Mouse (Mus musculus) kidney, adult 18-20 months (tissue): ENCODE measurements at regions not wholly inside any gene's neighbourhood (a gene's known extent, or its start where the extent isn't known, plus 50 kb on each side); places are given as distances from the start of the nearest gene placed in this dataset.

Experiments used
- DNase-seq: peaks from one replicate; pipeline ENCODE4 v3.0.0; 2021

DNA sequence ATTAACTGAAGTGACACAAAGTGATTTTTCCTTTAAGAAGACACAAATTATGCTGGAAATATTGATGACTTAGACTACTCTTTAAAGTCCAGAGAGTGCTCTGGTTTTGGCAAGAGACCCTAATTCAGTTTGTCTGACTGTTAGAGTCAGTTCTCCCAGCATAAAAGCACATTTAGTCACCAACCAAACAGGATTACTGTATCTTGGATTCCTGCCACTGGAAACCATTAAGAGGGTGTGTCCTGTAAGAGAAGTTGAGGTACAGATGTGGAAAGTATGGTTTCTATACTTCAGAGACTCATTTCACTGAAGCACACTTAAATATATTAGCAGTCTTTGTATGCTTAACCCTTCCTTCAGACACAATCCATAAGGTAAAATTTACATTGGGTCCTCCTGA, 745.3 kb downstream of the Hdgfl1 start:
- DNase-seq: no peak

DNA sequence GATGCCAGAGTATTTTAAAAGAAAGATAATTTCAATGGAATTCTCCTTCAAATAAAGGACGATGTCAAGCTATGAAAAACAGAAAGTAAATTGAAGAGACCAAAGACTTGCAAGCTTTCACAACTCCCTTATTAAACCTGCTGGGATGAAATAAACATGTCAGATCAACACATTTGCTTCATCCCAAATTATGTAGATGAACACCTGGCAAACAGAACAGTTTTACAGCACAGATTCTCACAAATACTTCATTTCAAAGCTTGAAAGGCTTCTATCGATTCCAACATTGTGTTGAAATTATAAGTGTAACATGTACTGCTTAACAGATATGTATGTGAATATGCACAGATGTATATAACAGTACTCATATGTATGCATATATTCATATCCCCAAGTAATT, 749.5 kb downstream of the Hdgfl1 start:
- no peak for DNase-seq

- DNase-seq: no peak
Measured at GRCm38 (mm10) chr13:26009131-26009530, 738.8 kb upstream of the Nrsn1 start.

GRCm38 (mm10) chr13:26004768-26005560, 734.7 kb upstream of the Nrsn1 start:
- no peak for DNase-seq

DNA sequence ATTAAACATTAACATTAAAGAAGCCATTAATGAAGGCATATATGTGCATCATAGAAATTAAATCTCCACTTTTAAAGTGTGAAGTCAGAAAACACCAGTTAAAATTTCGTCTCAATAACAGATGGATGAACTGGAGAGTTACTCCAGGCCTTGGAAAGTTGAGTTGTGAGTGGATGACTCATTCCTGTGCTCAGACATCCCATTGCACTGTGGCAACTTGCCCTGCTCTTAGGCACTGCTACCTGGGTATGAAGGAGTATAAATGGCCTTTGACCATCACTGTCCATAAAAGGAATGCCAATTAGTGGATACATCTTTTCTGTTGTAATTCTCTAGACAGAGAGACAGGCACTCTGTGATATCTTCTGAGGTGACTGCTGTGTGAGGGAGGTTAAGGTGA, 723.2 kb upstream of the Nrsn1 start:
- no peak for DNase-seq

- DNase-seq: no peak
Measured at GRCm38 (mm10) chr13:25989067-25989756, 718.9 kb upstream of the Nrsn1 start.

DNA sequence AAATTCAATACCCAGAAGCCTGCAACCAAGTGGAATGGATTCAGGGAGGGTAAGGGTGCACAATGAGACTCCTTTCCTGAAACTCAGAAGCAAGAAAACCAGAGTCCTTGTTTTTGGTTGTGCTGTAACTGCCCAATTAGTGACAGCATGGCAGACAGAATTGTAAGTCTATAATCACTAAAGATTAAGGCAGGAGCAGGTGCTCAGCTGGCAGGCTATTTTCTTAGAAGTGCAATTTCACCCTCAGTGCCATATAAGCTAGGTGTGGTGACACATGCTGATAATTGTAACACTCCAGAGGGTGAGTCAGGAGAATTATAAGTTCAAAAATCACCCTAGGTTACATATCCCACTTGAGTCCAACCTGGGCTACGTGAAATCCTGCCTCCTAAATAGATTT, 714.2 kb upstream of the Nrsn1 start:
- DNase-seq: no peak

GRCm38 (mm10) chr13:25983659-25984058, 713.4 kb upstream of the Nrsn1 start:
- no peak for DNase-seq

DNA sequence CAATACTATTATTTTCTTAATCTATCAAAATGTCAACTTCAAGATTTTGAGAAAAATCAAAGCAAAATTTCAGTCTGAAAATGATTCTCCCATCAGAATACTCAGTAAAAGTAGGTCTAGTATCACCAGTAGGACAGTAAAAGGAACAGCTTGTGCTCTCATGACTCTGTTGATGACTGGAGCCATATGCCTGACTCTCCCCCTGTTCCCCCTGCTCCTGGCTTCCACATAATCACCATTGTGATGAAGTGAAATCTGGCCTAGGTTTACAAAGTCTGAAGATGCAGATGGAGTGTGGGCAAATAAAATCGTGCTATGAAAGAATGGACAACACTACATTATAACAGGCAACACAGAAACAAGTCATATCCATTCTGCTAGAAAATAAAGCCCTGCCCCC, 708.3 kb upstream of the Nrsn1 start:
- no peak for DNase-seq

- DNase-seq: no peak
Measured at GRCm38 (mm10) chr13:25958592-25958991, 688.3 kb upstream of the Nrsn1 start.

- DNase-seq: no peak
Measured at GRCm38 (mm10) chr13:25958153-25958466, 687.8 kb upstream of the Nrsn1 start.

GRCm38 (mm10) chr13:25957451-25958152, 687.3 kb upstream of the Nrsn1 start:
- no peak for DNase-seq

DNA sequence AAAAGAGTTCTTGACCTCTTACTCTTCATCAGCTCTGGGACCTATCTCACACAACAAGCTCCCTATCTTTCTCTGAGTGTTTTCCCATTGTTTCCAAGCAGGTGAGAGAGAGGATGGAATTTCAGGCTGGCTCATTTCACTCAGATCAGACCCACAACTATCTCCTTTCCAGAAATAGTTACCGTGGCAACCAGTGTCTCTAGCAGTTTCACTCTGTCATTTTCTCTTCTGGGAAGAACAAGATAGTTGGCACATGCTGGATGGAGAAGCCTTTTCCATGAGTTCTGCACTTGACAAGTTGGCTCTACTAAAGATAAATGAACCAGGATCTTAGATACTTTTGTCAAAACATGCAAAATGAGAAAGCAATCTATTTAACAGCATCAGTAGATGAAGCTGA, 667.3 kb upstream of the Nrsn1 start:
- DNase-seq: no peak

- no peak for DNase-seq
Measured at GRCm38 (mm10) chr13:25933783-25934182, 663.5 kb upstream of the Nrsn1 start.

DNA sequence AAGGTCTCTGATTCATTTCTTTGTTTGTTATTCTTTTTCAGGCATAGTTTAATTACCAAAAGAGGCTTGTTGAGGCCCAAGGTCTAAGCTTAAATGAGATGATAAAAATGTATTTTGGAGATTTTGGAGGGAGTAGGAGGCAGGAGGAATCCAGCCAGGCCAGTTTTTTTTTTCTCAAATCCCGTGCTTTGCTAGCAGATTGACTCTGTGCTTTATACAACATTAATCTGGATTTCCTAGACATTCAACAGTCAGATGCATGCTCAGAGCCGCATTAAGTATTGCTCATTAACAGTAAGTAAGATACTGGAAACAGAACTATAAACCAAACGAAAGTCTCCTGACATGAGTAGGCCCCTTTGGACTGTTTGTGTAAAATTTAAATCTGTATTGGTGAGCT, 662.9 kb upstream of the Nrsn1 start:
- DNase-seq: no peak

- DNase-seq: peak; percentile 4
Measured at GRCm38 (mm10) chr13:25932810-25933209, 662.5 kb upstream of the Nrsn1 start.

GRCm38 (mm10) chr13:25932365-25932764, 662.1 kb upstream of the Nrsn1 start:
- no peak for DNase-seq

- no peak for DNase-seq
Measured at GRCm38 (mm10) chr13:25925685-25926084, 655.4 kb upstream of the Nrsn1 start.

DNA sequence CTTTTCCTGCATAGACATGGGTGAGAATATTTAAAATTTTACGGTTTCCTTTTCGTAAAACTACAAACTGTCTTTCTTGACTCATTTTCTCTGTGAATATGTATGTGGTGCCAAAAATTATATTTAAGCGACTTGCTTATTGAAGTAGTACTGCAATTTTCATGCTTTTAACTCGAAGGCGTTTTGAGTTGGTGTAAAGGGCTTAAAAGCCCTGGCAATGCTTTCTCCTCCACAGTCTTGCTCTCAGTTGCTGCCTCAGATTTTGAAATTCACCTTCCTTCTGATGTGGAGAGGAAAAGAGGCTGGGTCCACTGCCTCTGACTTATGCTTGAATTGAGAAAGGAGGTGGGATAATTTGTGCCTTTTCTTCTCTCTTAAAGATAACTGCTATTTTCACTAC, 629.6 kb upstream of the Nrsn1 start:
- DNase-seq: no peak

DNA sequence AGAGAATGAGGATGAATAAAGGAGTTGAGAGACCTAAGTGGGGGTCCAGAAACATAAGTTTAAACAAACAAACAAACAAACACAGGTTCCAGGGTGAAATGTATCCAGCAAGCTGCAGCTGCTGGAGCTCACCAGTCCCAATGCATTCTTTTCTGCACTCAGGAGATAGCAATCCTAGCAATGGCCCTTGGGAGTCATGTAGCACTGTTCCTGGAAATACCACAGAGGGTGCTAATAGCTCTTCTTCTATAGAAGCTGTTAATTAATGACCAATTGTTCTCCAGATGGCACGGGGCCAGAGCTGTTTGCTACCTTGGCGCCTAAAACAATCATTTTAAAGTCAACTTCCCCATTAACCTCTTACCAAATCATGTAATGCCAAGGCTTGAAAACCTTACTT, 622.8 kb upstream of the Nrsn1 start:
- no peak for DNase-seq

DNA sequence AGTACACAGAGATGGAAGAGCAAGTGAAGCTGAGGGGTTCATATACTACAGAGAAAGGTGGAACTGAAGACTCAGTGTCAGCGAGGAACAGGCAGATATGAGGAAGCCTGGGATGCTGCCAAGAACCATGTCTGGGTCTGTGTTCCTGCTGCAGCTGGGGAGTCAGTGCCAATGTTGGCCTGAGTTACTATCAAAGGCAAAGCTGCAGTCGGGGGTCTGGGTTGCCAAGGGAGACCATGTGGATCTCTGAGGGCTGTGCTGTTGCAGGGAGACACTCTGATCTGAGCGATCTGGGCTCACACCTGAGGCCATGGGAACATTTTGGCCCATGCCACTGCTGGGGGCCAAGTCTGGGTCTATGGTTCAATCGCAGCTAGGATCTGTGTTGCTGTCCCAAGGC, 612.5 kb upstream of the Nrsn1 start:
- DNase-seq: no peak

- no peak for DNase-seq
Measured at GRCm38 (mm10) chr13:25868923-25869322, 598.6 kb upstream of the Nrsn1 start.

DNA sequence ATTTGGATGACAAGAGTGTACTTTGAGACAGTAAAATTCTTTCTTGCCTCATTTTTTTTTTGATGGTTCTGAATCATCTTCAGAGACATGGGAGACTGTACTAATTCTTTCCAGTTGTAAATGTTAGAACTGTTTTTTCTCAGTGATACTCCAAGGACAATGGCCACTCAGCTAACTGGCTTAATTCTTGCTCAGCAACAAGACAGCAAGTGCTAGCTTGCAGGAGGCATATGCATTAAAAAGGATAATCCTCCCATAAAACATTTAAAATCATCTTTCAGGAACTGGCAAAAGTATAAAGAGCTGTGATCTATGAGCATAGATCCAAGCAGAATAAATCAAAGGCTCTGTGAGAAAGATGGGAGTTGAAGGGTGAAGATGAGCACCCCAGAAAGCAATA, 587.9 kb upstream of the Nrsn1 start:
- no peak for DNase-seq

DNA sequence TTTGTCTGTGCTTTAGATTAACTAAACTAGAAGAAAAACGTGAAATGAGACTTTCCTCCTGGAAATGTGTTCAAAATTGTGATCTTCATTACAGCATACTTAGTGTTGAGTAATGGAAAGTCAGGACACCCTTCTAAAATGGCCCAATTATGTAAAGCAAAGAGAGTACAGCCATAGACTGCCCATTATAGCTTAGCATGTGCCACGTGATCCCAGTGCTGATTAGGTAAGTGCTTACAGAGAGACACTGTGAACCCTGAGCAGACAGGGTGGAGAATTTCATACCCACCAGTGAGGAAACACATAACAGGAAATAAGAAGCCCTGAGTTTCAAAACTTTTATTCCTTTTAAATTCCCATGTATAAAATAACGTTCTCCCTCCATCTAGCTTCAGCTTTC, 587.3 kb upstream of the Nrsn1 start:
- no peak for DNase-seq
